Mouse (Mus musculus) telencephalon, adult 2 months (tissue): Measurements from ENCODE around the gene Adh6b.
"Not testable (repeated sequence)": the region's sequence is repeated elsewhere in the genome, so short reads cannot be mapped to it uniquely, and the experiment has no call there.

Source experiments
- DNase-seq: peaks from one replicate; pipeline ENCODE4 v3.0.0-alpha.2; 2011; ENCODE audit warnings: low read depth, low spot score

The Adh6b gene

DNA sequence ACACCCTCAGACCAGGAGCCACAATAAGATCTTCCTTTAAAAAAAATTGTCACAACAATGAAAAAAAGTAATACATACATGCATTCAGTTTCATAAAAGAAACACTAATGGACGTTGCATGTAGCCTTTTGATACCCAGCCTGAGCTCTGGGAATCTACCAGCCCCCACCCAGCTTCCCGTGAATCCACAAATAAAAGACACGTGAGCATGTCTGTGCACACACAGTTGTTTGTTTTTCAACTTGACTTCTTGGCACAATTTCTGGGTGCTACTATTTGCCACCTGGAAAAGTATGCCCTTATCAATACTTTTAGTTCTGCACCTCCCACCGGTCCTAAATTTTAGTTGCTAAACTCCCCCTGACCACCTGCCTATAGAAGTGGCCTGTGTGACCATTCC is 19.1 kb downstream of the Adh6b start:
- no peak for DNase-seq

DNA sequence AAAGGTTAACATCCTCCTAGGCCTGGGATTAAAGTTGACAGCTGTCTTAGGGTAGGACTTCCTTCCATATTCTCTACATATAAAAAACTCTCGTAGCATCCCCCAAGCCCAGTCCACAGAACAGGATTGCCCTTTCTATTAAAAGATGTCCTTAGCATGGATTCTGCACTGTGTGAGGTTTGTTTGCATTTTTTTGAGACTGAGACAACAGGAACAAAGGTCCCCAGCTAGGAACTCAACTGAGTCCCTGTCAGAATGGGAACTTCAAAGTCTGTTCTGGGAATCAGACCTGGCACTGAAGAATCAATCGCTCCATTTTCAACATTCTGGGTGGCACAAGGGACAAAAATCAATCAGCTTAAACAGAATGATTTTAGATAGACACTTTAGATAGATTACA is 21.3 kb downstream of the Adh6b start:
- no peak for DNase-seq

DNA sequence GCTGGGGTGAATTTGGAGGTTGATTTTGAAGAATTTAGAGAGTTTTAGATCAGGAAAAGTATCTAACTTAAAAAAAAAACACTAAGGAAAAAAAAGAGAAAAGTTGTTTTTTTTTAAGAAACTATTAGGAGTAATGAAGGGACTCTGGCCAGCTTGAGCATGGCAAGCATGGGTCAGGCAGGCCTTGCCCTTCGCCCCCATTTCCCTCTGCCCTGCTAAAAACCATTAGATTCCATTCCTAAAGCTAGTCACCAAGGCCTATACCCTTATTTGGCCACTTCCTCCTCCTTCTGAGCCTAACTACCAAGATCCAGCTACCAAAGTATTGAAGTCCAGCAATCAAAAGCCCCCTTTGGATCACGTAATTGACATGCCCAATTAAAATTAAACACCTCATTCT is 24.6 kb downstream of the Adh6b start:
- DNase-seq, result no peak

DNA sequence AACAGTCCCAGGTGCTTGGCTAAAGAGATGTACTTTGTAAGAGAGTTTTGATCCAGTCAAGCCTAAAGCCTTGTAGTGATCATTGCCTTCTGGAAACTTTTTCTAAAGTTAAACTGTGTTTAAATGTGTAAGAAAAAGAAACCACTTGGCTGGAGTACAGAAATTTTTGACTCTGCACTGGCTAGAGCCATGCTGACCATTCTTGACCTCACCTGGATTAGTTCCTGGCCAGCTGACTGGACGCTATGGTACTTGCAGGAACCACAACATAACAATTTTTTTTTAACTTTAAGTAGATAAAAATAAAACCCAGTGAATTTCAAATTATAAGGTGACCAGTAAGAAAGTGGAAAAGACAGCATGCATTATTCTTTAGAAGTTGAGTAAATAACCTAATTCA is 28.0 kb downstream of the Adh6b start:
- no peak for DNase-seq

DNA sequence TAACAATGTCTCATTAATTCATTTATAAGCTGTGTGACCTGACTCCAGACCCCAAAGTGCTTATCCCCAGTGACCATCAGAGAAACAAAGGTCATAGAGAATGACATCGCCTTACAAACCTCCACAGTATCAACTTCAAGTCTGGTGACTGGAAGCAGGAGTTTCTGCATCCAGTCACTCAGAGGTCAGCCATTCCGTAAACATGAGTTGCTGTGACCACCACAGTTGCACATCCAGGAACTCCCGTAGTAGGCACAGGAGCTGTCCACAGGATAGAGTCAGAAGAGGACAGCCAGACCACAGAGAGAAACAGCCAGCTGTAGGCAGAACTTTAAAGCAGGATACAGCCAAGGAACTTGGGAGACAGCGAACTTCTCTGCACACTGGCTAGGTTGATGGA is 28.7 kb downstream of the Adh6b start:
- DNase-seq, result not testable (repeated sequence)

DNA sequence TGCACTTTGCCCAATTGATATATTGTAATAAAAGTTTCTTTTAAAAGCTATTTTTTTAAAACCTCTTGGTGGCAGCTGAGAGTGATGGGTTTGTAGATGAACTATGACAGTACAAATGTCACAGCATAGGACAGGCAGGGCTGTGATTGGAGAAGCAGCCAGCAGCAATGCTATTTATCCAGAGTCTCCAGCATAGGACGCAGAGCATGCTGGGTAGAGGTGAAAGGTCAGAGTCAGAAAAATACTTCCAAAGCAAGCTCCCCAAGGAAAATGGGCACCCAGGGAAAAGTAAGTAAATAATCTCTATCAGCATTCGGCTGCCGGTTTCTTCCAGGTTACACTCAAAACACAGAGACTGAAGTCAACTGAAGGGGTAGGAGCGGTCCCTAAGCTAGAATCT is 32.3 kb downstream of the Adh6b start:
- no peak for DNase-seq

DNA sequence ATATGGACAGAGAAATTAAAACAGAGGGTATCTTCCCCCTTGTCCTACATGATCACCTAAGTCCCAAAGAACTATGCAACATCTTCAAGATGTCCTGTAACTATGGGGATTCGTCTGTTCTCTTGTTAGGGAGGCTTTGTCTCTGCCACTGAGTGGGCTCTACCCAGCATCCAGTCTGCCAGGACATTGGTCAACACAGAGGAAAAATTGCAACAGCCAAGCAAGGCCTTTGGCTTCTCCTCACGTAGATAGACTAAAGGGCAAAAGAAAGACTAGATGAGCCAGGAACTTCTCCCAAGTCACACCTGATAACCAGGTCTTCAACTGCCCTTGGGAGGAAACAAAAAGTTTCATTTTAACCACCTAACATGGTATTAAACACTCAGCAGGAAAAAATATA is 33.6 kb downstream of the Adh6b start:
- no peak for DNase-seq

DNA sequence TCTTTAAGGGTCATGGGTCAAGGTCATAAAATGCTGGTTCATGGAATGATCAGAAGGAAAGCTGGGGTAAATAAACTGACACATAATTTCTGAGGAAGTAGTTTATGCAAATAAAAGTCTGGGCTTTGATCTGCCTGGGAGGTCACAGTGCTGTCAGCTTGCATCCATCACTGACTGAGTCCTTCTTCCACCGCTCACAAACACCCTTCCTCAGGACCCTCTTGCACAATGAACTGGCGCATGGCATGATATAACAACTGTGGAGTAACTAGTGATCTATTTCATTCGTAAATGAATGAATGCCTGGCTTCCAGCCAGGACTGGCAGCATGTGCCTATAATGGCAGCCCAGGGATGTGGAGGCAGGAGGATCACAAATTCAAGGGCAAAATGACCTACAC is 39.6 kb downstream of the Adh6b start:
- no peak for DNase-seq

DNA sequence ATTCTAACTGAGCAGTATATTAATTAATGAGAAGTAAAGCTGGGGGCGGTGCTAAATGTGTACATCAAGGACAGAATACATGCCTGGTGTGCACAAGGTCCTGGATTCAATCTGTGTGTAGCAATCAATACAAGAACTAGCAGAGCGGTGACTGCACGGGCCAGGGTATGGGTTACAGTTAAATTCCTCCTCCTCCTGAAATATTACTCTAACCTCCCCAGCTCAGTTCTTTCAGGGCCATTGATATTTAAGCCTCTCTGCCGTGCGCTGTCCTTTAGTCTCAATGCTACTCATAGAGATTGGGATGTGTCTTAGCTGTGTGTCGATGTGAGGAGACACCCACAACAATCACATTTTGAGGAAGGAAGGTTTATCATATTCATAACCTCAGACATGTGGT is 45.6 kb downstream of the Adh6b start:
- DNase-seq, result no peak

DNA sequence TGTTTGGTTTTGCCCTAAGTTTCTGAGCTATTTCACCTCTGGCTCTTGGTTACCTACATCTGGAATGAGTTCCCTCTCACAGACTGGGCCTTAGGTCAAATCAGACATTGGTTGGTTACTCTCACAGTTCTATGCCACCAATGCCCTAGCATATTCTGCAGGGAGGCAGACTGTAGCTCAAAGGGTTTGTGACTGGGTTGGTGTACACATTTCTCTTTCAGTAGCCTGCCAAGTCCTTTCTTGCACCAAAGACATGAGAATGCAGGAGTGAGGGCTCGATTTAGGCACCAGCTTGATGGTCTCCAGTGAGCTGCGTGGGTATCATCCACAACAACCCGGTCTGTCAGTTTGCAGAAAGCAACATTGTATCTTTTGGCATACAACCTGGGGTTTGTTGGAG is 63.3 kb downstream of the Adh6b start:
- no peak for DNase-seq

DNA sequence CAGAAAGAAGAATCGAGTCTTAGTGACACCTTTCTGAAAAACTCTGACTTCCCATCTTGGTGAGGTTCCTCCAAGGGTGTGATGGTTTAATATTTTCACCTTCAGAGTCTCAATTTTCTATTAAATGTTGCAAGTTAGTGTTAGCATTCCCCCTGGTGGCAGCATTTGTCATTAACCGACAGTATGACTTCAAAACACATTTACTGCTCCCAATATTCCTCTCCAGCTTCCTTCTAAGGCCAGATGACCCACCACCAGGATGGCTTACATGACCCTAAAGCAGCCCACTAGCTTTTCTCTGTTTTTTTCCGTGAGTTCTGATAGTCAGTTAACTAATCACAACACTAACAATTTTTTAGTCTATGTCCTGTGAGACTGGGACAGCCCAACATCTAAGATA is 63.8 kb downstream of the Adh6b start:
- DNase-seq, result peak; percentile 17

DNA sequence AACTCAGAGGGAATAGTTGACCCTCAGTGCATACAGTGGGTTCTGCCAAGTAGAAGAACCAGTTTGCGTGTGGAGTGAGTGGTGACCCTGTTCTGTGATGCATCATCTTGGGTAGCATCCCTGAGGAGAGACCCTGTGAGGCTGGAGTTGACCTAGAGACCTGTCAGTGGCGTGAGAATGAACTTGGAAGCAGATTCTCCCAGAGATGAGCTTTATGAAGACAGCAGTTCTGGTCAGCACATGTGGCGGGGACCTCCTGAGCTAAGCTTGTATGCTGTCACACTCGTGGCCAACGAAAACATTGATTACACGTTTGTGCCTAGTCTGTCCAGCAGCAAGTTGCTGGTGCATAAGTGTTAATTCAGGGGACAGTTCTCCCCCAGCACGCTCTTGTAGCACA is 64.3 kb downstream of the Adh6b start:
- no peak for DNase-seq

DNA sequence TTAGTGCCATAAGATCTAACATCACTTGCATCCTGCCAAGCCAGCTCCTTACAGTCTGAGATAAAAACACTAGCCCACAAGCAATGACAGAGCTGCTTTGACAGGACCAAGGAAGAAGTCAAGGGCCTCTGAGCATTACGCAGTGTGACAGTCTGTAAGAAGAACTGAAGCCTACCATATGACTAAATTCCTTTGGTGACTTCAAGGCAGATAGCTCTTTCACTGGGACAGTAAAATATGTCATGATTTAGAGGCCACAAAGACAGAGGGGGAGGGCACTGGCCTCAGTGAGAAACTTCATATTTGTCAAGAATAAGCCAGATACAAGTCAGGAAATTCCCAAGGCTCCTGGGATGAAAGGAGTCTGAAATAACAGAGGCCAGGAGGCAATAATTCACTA is 66.3 kb downstream of the Adh6b start:
- DNase-seq, result no peak
